Mouse (Mus musculus): ENCODE data around the gene Prkab1.

- no peak for TF ChIP-seq CTCF (IDR thresholded peaks at IDR 0.05; ENCODE audit: low read depth)
- TF ChIP-seq EP300 (IDR thresholded peaks at IDR 0.05; ENCODE audit: low read depth): no peak
Measured at GRCm38 (mm10) chr5:115984392-115984791, 39.9 kb downstream of the Prkab1 start.
